Mouse (Mus musculus): ENCODE results near the gene Pcnt. TPM values are rescaled to one million over a fixed set of nuclear protein-coding genes. Genes with fewer than 3 reads are reported as not detected.

The Pcnt gene
- total RNA-seq (2022), result 10 to 100 TPM; 21.7 to 23.6 (median 23.2) TPM

DNA sequence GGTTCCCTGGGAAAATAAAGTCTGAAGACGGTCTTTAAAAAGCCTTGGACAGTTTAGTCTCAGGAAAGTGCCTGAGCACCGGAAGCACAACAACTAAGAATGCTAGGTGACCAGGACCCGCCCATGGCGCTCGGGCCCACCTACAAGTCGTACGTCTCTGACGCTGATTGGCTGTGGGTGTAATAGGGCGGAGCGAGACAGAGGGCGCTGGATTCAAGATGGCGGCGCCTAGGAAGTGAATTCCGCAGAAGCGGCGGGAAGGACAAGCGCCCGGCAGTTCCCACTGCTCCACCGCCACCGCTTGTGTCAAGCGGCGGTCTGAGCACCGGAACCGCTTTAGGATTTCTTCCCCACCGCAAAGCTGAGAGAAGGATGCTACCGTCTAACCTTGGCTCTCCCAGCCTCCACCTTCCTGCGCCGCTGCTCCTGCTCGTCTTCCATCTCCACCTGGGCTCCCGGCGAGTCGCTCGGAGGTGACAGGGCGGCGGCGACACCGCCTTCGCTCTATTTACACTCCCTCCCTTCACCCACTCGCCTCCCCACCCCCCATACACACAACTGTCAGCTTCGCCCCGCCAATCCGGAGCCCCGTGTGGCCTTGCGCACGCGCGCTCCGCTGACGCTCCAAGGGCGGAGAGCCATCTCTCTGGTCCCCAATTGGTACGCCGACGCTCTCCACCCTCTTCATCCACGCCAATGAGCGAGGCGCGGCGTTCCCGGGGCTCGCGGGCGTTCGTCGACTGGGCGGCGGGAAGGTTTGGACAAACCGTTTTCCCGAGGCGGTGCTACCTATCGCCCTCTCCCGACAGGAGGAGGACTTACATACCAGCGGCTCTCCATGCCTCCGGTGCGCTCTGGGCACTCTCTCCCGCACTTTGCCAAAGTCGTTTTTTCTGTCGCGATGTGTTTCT lies at the start of gene Pcnt:
Gene Pcnt (minus strand): TSS at position 609 of the 911 bp plus-strand sequence.
- peak; percentile 96 to 97 for DNase-seq (ENCODE audit: low spot score in 2 of 2)

DNA sequence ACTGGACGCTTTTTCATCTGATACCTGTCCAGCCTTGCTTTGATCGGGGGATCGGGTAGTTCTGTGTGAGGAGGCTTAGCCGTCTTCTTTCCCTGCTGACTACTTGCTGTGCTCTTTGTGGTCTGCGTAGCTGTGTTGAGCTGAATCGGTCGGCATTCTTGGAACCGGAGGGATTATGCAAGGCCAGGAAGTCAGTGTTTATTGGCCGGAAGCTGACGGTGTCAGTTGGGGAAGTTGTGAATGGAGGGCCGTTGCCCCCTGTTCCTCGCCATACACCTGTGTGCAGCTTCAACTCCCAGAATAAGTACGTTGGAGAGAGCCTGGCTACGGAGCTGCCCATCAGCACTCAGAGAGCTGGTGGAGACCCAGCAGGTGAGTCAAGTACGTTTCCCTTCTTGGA lies 46.6 kb upstream of the Pcnt start:
- DNase-seq (ENCODE audit: low spot score in 2 of 2), result no peak

DNA sequence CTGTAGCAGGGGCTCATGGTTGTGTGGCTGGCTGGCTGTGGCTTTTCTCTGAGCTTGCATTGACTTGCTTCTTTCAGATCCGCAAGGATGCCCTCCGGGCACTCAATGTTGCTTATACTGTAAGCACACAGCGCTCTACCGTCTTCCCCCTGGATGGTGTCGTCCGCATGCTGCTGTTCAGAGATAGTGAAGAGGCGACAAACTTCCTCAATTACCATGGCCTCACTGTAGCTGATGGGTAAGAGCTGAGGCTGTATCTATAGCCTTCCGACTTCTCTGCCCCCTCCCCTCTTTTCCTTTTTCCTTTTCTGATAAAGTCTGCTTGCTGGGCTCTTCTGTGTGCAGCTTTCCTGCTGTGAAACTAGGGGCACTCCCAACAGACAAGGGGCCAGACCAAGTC lies 45.7 kb upstream of the Pcnt start:
- no peak for DNase-seq (ENCODE audit: low spot score in 2 of 2)

DNA sequence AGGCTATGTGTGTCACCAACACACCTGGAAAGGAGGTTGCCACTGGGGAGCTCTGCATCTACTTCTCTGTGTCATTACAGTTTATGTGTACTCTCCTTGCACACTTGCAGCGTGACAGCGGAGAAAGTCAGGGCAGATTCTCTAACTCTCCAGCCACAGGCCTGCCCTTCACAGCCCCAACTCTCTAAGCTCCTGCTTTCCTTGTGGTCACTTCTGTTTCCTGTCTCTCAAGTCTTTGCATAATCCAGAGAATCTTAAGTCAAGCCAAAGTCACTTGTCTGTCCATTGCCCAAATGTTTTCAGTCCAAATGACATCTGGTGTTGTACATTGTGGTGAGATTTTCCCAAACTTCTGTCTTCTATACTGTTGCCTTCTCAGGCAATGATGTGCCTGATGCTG lies 43.7 kb upstream of the Pcnt start:
- DNase-seq (ENCODE audit: low spot score in 2 of 2), result no peak

DNA sequence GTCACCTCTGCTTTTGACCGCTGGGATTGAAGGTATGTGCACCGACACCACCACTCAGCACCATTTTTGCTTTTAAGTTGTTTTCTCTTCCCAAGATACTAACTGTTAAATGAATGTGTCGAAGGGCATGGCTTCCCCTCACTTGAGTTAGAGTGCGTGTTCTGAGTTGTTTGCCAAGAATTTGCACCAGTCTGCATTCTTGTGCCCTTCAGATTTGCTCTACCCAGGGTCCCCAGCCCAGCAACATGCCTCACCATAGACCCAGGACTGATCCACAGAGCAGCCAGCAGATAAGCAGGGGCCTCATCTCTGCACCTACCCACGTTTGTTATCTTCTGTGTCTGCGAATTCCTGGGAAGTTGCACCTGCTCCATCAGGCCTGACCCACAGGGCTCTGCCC lies 38.9 kb upstream of the Pcnt start:
- no peak for DNase-seq (ENCODE audit: low spot score in 2 of 2)

DNA sequence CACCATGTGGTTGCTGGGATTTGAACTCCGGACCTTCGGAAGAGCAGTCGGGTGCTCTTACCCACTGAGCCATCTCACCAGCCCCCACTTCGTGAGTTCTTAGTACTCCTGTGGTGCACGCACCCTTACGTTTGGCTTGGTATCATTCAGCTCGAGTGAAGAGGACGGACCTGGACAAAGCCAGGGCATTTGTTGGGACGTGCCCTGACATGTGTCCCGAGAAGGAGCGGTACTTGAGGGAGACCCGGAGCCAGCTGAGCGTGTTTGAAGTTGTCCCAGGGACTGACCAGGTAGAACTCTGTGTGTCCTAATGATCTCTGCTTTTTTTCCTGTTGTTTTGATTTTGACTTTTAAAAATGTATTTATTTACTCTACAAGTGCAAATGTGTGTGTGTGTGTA lies 38.3 kb upstream of the Pcnt start:
- DNase-seq (ENCODE audit: low spot score in 2 of 2), result no peak

DNA sequence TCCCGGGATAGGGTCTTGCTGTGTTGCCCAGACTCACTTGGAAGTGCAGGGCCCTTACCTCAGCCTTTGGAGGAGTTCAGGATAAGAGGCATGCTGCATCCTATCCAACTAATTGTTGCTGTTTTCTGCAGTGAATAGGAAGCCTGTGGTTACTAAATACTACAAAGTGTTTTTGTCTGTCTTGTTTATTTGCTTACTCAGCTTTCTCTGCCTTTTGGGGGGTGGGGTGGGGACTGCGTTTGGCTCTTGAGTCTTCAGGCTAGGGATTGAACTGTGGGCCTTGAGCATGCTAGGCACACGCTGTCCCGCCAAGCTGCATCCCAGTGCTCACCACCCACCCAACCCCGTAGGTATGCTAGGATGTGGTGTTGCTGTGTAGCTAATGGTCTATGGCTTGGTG lies 31.2 kb upstream of the Pcnt start:
- no peak for DNase-seq (ENCODE audit: low spot score in 2 of 2)

DNA sequence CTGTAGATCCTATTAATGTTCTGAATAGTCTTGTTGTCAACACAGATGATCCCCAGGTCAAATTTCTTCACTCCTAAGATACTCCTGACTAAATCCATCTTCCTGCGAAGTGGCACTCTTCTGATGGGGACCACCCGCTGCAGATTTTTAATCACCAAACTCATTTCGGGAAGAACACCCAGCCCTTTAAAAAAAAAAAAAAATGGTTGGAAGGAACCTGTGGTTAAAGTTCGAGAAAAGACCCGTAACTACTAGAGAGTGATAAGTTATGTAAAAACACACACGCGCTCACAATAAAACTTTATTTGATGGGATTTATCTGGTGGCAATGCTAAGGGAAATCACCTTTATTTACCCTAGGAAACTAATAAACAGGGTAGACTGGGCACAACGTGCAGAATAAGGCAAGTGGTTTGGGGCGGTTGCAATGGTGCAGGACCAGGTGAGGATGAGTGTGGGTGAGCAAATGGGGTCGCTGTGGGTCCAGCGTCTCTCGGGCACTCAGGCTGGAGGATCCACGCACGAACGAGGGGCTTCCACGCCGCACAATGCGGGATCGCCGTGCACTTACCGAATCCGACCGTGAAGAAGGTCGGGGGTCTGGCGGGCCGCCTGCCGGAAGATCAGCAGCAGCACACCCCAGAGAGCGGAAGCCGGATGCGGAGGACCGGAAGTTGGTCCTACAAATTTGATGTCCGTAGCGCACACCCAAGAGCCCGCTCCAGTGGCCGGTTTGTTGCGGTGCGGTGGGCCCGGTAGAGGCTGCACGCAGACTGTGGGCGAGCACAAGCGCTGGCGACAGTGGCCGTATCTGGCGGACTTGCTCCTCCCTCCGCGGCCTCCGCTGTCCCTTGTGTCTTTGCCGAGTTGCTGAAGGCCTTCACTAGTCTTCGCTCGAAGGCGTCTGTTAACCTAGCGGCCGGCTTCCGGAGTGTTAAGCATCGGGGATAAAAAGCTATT lies 25.9 kb upstream of the Pcnt start, which contains the start of the genes Mcm3ap and Ybey:
Gene Mcm3ap (plus strand): TSS at position 725 of the 960 bp plus-strand sequence.
Gene Ybey (minus strand): TSS at position 912 of the 960 bp plus-strand sequence.
- peak; percentile 69 to 88 for DNase-seq (ENCODE audit: low spot score in 2 of 2)

DNA sequence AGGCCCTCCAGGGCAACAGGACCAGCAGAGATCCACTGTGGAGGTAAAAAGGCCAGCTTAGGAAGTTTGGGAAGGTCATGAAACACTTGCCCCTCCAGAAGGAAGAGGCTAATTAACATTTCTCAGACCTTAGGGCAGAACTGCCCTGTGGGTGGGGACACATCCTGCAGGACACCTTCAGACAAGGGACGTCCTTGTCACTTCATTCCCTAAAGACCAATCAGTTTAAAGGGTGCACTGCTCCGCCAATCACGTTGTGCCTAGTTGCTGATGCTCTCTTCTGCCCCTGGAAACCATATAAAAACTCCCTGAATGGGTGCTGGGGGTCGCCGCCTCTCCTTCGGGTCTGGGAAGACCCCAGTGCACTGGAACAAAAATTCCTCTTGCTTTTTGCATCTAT lies 20.1 kb upstream of the Pcnt start:
- no peak for DNase-seq (ENCODE audit: low spot score in 2 of 2)

DNA sequence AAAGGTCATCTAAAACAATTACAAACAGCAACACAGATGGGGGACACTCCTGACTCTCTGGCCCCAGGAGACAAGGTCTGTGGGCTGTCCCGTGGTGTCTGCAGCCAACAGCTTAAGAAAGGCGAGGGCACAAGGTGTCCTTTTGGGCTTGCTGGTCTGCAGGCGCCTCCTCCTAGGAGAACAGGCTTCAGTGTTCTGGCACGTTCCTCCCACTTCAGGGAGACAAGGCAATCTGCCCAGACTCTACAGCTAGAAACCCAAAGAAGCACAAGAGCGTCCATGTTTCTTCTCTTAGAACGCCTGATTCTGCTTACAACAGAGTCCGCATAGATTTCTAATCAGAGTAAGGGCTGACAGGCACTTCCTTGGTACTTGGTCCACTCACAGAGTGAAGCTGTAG lies 19.7 kb upstream of the Pcnt start:
- no peak for DNase-seq (ENCODE audit: low spot score in 2 of 2)

DNA sequence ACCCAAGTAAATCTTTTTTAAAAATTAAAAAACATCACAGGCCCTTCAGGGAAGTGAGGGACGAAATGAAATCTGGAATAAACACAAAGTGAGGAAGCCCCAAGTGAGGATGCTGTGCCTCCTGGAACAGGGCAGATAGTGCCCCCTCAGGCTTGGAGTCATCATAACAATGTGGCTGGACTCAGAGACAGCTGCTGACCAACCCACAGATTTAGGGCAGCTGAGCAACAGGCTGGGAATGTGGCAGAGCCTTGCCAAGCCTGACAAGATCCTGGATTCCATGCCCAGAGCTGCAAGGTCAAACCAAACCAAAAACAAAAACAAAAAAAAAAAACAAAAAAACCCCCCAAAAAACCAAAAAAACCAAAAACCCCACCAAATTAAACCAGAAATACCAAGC lies 18.7 kb upstream of the Pcnt start:
- no peak for DNase-seq (ENCODE audit: low spot score in 2 of 2)

DNA sequence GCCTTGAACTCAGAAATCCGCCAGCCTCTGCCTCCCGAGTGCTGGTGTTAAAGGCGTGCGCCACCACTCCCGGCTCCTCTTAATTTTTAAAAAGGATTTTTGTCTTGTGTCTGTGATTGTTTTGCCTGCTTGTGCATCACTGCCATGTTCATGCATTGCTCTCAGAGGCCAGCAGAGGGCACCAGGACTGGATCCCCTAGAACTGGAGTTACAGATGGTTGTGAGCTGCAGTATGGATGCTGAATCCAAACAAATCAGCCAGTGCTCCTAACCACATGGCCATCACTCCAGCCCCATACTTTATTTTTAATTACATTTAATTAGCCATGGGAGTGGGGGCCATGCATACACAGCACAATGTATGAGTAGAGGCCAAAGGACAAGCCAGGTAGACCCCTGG lies 12.7 kb upstream of the Pcnt start:
- DNase-seq (ENCODE audit: low spot score in 2 of 2), result peak; percentile 26 to 43

DNA sequence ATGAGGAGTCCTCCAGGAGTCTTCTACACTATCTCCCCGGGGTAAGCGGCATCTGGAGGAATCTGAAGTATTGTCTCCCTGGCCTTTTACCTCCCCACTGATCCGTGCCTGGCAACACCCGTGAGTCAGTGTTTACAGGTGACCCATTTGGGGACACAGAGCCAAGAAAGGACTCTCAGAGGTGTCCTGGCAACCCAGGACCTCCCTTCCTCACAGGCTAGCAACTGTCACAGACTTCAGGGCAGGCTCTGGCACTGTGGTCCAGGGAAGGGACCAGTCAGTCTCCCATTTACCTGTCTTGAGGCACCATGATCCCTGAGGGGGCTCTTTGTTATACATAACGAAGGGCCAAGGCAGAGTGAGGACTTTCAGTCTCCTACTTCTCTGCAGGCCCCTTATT lies 6.3 kb upstream of the Pcnt start, which contains the start of gene 2610028H24Rik:
Gene 2610028H24Rik (plus strand): TSS at position 231 of the 400 bp plus-strand sequence.
- no peak for DNase-seq (ENCODE audit: low spot score in 2 of 2)

DNA sequence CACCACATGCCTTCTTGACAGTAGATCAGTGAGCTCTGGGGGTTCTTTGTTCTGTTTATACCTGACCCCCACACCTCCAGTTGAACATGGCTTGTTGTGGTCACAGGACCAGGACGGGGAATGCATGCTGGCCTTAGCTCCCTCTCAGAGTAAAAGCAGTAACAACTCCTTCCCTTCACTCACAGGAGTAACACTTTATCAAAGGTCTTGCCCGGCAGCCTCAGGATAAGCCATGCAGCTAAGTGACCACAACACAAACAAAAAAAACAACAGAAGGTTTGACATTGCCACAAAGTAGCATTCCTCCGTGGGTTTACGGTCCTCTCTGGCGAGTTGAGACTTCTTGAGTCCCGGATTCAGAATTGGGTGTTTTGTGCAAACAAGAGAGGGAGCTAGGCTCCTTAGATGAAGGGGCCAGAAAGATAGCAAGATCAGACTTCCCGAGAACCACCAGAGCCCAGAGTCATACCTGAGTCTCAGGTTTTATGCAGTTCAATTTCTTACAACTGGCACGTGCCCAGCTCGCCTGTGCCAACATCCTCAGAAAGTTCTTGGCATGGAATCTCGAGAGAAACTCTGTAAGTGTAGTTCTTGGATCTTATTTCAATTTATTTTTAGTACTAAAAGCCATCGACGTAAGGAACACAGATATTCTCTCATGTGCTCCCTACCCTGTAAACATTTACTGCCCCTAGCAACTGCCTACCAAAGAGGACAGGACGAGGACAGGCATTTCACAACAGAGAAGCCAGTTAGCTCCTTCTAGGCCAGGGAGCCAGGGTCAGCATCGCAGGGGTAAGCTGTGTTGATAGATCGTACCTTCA lies 5.0 kb upstream of the Pcnt start:
- no peak for DNase-seq (ENCODE audit: low spot score in 2 of 2)

DNA sequence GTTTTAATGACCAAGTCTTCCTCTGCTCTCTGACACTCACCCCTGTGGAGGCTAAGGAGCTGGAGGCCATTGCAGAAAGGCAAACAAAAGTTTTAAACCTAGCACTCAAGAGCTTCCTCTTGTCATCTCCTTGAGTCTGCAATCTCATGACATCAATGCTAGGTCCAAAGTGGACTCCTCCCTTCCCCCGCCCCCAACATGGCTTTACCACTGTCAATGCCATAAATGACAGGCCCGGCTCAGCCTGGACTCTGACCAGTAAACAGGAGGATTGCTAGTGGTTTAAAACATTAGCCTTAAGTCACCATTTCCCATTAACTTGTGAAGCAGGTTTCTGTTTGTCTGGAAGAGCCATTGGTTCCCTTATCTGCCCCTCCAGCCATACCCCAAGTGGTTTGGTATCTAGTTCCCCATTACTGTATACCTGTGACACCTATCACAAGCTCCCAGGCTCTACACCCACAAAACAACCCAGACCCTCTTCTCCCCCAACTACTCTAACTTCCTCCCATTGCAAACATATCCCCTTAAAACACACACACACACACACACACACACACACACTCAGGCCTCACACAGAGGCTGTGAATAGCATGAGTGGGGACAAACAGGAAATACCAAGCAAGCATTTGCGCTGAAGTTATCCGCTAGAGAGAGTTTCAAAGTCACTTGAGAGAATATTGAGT lies 3.6 kb upstream of the Pcnt start:
- DNase-seq (ENCODE audit: low spot score in 2 of 2), result no peak

DNA sequence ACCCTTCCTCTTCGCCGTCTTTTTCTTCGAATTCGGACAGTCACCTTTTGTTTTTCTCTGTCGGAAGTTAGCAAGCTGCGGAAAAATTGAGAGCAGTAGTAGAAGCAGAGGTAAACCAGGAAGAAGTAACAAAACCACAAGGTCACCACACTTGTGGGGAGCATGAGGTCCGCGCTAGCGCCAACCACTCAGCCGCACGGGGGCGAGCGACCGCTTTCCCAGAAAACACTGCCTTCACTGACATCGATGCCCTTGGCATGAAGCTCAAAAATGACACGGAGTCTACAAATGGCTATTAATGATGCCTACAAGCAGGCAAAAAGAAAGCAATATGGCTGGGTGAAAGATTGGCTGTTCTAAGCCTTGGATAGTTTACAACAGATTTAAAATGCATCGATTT lies 2.3 kb downstream of the Pcnt start, which contains the start of gene AC141477.1:
Gene AC141477.1 (minus strand): TSS at position 164 of the 400 bp plus-strand sequence.
- DNase-seq (ENCODE audit: low spot score in 2 of 2), result no peak

DNA sequence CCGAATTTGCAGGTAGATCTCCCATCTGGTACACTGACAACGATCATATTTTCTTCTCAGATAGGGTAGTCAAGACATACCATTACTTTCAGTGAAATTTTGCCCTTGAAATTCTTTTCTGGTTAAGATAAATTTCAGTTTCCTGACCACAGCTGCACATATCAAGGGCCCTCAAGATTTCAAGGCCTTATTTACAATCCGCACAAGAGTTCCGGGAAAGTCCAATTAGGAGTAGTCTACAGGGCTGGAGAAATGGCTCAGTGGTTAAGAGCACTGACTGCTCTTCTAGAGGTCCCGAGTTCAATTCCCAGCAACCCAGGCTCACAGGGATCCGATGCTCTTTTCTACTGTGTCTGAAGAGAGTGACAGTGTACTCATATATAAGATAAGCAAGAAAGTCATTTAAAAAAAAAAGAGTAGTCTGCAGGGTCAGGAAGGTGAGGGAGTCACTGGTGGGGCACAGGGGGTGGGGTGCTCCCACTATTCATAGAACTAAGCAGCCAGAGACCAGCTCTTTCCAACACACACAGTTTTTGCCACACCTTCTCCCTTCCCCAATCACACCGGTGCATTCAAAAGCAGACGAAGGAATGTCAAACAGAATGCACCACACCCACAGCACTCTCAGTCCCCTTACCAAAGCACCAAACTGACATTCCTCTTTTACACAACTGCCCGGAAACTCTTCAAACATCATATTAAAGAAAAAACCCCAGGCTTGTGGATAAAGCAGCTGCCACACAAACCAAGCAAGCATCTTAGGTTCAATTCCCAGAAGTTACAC lies 3.3 kb downstream of the Pcnt start:
- DNase-seq (ENCODE audit: low spot score in 2 of 2), result no peak

DNA sequence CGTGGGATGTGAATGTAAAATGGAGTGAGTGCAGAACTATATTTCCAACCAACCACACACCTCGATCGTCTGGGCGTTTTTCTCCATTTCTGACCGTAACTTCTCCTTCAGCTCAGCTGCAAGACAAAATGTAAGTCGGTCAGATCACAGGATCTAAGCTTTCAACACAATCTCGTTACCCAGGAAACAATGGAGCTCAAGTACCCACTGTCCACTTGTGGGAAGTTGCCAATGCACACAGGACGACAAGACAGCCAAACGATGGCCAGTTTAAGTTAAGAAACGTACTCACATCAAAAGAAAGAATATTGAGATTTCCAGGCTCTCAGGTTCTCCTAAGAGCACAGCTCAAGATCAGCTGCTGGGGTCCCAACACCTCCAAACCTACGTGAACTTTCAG lies 8.7 kb downstream of the Pcnt start:
- DNase-seq (ENCODE audit: low spot score in 2 of 2), result no peak

DNA sequence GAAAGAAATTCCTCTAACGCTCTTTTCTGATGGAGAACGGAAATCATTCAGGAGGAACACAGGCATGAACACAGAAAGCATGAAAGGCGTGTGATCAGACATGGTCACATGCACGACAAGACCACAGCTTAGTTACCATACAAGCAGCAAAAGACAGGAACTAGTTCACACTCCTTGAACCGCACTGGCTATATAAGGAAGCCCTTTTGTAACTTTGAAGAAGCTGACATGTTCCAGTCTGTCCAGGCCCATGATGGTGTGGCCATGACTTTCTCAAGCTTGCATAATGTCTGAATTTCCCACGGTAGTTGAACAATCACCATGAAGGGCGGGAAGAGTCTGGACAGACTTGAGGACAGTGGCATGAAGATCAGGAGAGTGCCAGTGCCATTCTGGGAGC lies 16.9 kb downstream of the Pcnt start:
- DNase-seq (ENCODE audit: low spot score in 2 of 2), result no peak

DNA sequence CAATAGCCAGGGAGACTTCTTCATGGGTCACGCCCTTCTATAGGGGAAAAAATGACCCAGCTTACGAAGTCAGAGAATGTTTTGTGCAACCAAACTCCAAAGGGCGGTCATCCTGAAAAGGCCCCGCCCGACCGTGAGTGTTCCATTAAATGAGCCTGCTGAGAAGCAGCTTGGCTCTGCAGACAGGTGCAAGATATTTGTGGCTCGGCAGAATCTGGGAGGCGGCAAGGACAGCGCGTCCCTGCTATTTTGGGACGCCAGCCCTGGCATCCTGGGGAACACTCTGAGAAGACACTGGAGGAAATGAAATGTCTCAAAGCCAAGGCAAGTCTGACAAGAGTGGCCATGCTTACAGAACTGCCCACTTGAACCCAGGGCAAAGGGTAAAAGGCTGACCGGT lies 25.8 kb downstream of the Pcnt start:
- peak in 1 of 2 experiments; percentile 41 for DNase-seq (ENCODE audit: low spot score in 2 of 2)

Measured in layer of hippocampus, adult 8-10 months (tissue).